Mouse (Mus musculus): ENCODE data around the gene Ctsh.

GRCm38 (mm10) chr9:90076849-90077461, 23.0 kb downstream of the Ctsh start:
- TF ChIP-seq CTCF (IDR thresholded peaks at IDR 0.05; ENCODE audit: borderline replicate concordance, insufficient read depth, low read length) (peak; percentile 90), POLR2A (IDR thresholded peaks at IDR 0.05; ENCODE audit: low read depth, low read length) (no peak)
